Mouse (Mus musculus): ENCODE measurements around the gene Slc9a5. TPM values are rescaled to one million over a fixed set of nuclear protein-coding genes. Genes with fewer than 3 reads are reported as not detected.

Gene Slc9a5
- polyA plus RNA-seq, 1 experiment from 2014 or later: 0.36 TPM

- Histone ChIP-seq H3K4me3 (ENCODE audit: inconsistent target) (no peak overlapping the region), H3K79me2 (ENCODE audit: inconsistent target) (no peaks in the 10 kb centered on the region), H3K27ac (no peak overlapping the region), H3K36me3 (ENCODE audit: inconsistent target) (no peaks in the 10 kb centered on the region)
- WGBS (ENCODE audit: missing documents): 59% methylated on average over 12 of the region's 12 CpGs
These were observed 44.6 kb downstream of the Slc9a5 start for GRCm38 (mm10) chr8:105393089-105393787.

GRCm38 (mm10) chr8:105393915-105394314, 45.3 kb downstream of the Slc9a5 start:
- Histone ChIP-seq H3K79me2 (ENCODE audit: inconsistent target) (no peaks in the 10 kb centered on the region), H3K27ac (no peak overlapping the region), H3K36me3 (ENCODE audit: inconsistent target) (no peaks in the 10 kb centered on the region), H3K4me3 (ENCODE audit: inconsistent target) (no peak overlapping the region)
- WGBS (ENCODE audit: missing documents): 75% methylated on average over 7 of the region's 7 CpGs

- Histone ChIP-seq H3K4me3 (ENCODE audit: inconsistent target) (no peak overlapping the region), H3K79me2 (ENCODE audit: inconsistent target) (no peaks in the 10 kb centered on the region), H3K27ac (no peak overlapping the region), H3K36me3 (ENCODE audit: inconsistent target) (no peaks in the 10 kb centered on the region)
- 47% methylated on average over 3 of the region's 3 CpGs for WGBS (ENCODE audit: missing documents)
These were observed 49.1 kb downstream of the Slc9a5 start for GRCm38 (mm10) chr8:105397747-105398146.

- Histone ChIP-seq H3K36me3 (ENCODE audit: inconsistent target) (no peaks in the 10 kb centered on the region), H3K4me3 (ENCODE audit: inconsistent target) (no peak overlapping the region), H3K27ac (no peak overlapping the region), H3K79me2 (ENCODE audit: inconsistent target) (no peaks in the 10 kb centered on the region)
- 99% methylated on average over 5 of the region's 5 CpGs for WGBS (ENCODE audit: missing documents)
These were observed 51.4 kb downstream of the Slc9a5 start for GRCm38 (mm10) chr8:105400016-105400415.

GRCm38 (mm10) chr8:105403467-105403866, 54.8 kb downstream of the Slc9a5 start:
- H3K4me3 ChIP-seq (ENCODE audit: inconsistent target): no peak overlapping the region
- H3K36me3 ChIP-seq (ENCODE audit: inconsistent target): no peaks in the 10 kb centered on the region
- no peak overlapping the region for H3K27ac ChIP-seq
- H3K79me2 ChIP-seq (ENCODE audit: inconsistent target): no peaks in the 10 kb centered on the region
- WGBS (ENCODE audit: missing documents): 81% methylated on average over 8 of the region's 8 CpGs

- 100% methylated on average over 1 of the region's 1 CpGs for WGBS (ENCODE audit: missing documents)
- H3K27ac ChIP-seq: no peak overlapping the region
These were observed 55.9 kb downstream of the Slc9a5 start for GRCm38 (mm10) chr8:105404496-105404895.

GRCm38 (mm10) chr8:105406416-105406815, 57.8 kb downstream of the Slc9a5 start:
- Histone ChIP-seq H3K36me3 (ENCODE audit: inconsistent target) (no peaks in the 10 kb centered on the region), H3K27ac (no peak overlapping the region), H3K79me2 (ENCODE audit: inconsistent target) (no peaks in the 10 kb centered on the region), H3K4me3 (ENCODE audit: inconsistent target) (no peak overlapping the region)
- 98% methylated on average over 10 of the region's 10 CpGs for WGBS (ENCODE audit: missing documents)

More at GRCm38 (mm10) chr8:105404496-105404895, 55.9 kb downstream of the Slc9a5 start:
- Histone ChIP-seq H3K4me3 (ENCODE audit: inconsistent target) (no peak overlapping the region), H3K36me3 (ENCODE audit: inconsistent target) (no peaks in the 10 kb centered on the region), H3K79me2 (ENCODE audit: inconsistent target) (no peaks in the 10 kb centered on the region)

- H3K27ac ChIP-seq: no peak overlapping the region
- 61% methylated on average over 7 of the region's 7 CpGs for WGBS (ENCODE audit: missing documents)
- no peak overlapping the region for H3K4me3 ChIP-seq (ENCODE audit: inconsistent target)
These were observed 59.7 kb downstream of the Slc9a5 start for GRCm38 (mm10) chr8:105408331-105408730.

GRCm38 (mm10) chr8:105409947-105410346, 61.3 kb downstream of the Slc9a5 start:
- H3K36me3 ChIP-seq (ENCODE audit: inconsistent target): no peaks in the 10 kb centered on the region
- H3K4me3 ChIP-seq (ENCODE audit: inconsistent target): no peak overlapping the region
- 86% methylated on average over 1 of the region's 6 CpGs for WGBS (ENCODE audit: missing documents)
- H3K27ac ChIP-seq: no peak overlapping the region
- no peaks in the 10 kb centered on the region for H3K79me2 ChIP-seq (ENCODE audit: inconsistent target)

More at GRCm38 (mm10) chr8:105408331-105408730, 59.7 kb downstream of the Slc9a5 start:
- no peaks in the 10 kb centered on the region for H3K79me2 ChIP-seq (ENCODE audit: inconsistent target)
- no peaks in the 10 kb centered on the region for H3K36me3 ChIP-seq (ENCODE audit: inconsistent target)

- no peaks in the 10 kb centered on the region for H3K79me2 ChIP-seq (ENCODE audit: inconsistent target)
- no peaks in the 10 kb centered on the region for H3K36me3 ChIP-seq (ENCODE audit: inconsistent target)
- WGBS (ENCODE audit: missing documents): 2% methylated on average over 34 of the region's 34 CpGs
- H3K4me3 ChIP-seq (ENCODE audit: inconsistent target): no peak within 1 kb of the TSS
- H3K27ac ChIP-seq: no peak within 1 kb of the TSS
These were observed 64.7 kb downstream of the Slc9a5 start, which contains the start of the genes Kctd19 and Lrrc36 for GRCm38 (mm10) chr8:105413391-105413790. Gene Kctd19 (minus strand): TSS chr8:105413502. Gene Lrrc36 (plus strand): TSS chr8:105413571.

- H3K79me2 ChIP-seq (ENCODE audit: inconsistent target): no peaks in the 10 kb centered on the region
- WGBS (ENCODE audit: missing documents): 94% methylated on average over 2 of the region's 2 CpGs
These were observed 70.3 kb downstream of the Slc9a5 start for GRCm38 (mm10) chr8:105418992-105419391.

More at GRCm38 (mm10) chr8:105418992-105419391, 70.3 kb downstream of the Slc9a5 start:
- H3K36me3 ChIP-seq (ENCODE audit: inconsistent target): no peaks in the 10 kb centered on the region
- H3K27ac ChIP-seq: no peak overlapping the region
- H3K4me3 ChIP-seq (ENCODE audit: inconsistent target): no peak overlapping the region

Other genes with a start within 250 kb of the Slc9a5 start
- not detected in 3 replicates for gene Ces4a, start 217.0 kb upstream of the Slc9a5 start, polyA plus RNA-seq (2018)
- gene Cbfb, start 178.2 kb upstream of the Slc9a5 start, polyA plus RNA-seq (2018): 59.1 to 125 TPM (median 65.1 TPM) in 3 replicates
- 15.2 to 26.7 TPM (median 16.3 TPM) in 3 replicates for gene D230025D16Rik, start 123.7 kb upstream of the Slc9a5 start, polyA plus RNA-seq (2018)
- gene B3gnt9, start 93.7 kb upstream of the Slc9a5 start, polyA plus RNA-seq (2018): 1.8 to 2.8 TPM (median 2.4 TPM) in 3 replicates
- 8.4 to 20.0 TPM (median 19.9 TPM) in 3 replicates for gene Tradd, start 84.2 kb upstream of the Slc9a5 start, polyA plus RNA-seq (2018)
- gene Fbxl8, start 84.2 kb upstream of the Slc9a5 start, polyA plus RNA-seq (2018): 2.1 to 7.5 TPM (median 3.9 TPM) in 3 replicates
- gene Hsf4, start 79.0 kb upstream of the Slc9a5 start, polyA plus RNA-seq (2018): 2.9 to 8.0 TPM (median 3.4 TPM) in 3 replicates
- 0.16 to 0.77 TPM (median 0.73 TPM) in 3 replicates for gene Nol3, start 72.7 kb upstream of the Slc9a5 start, polyA plus RNA-seq (2018)
- gene 4931428F04Rik, start 59.0 kb upstream of the Slc9a5 start, polyA plus RNA-seq (2018): 0.79 to 3.9 TPM (median 1.5 TPM) in 3 replicates
- gene Exoc3l, start 52.7 kb upstream of the Slc9a5 start, polyA plus RNA-seq (2018): 0.19 to 0.32 TPM in 2 of 3 replicates, not detected in the other
- gene E2f4, start 51.2 kb upstream of the Slc9a5 start, polyA plus RNA-seq (2018): 30.2 to 47.0 TPM (median 34.1 TPM) in 3 replicates
- gene Elmo3, start 43.2 kb upstream of the Slc9a5 start, polyA plus RNA-seq (2018): 0.29 to 0.43 TPM (median 0.33 TPM) in 3 replicates
- gene Lrrc29, start 22.6 kb upstream of the Slc9a5 start, polyA plus RNA-seq (2018): 0.63 to 1.4 TPM (median 0.77 TPM) in 3 replicates
- 19.5 to 78.9 TPM (median 58.8 TPM) in 3 replicates for gene Tmem208, start 22.5 kb upstream of the Slc9a5 start, polyA plus RNA-seq (2018)
- 5.6 to 17.0 TPM (median 9.8 TPM) in 3 replicates for gene Fhod1, start 890 bp upstream of the Slc9a5 start, polyA plus RNA-seq (2018)
- gene Plekhg4, start 24.4 kb downstream of the Slc9a5 start, polyA plus RNA-seq (2018): not detected in 3 replicates
- gene Kctd19, start 64.7 kb downstream of the Slc9a5 start, polyA plus RNA-seq (2018): not detected in 3 replicates
- 0.13 TPM in 1 of 3 replicates, not detected in the others for gene Lrrc36, start 64.7 kb downstream of the Slc9a5 start, polyA plus RNA-seq (2018)
- 0.20 to 1.0 TPM (median 0.49 TPM) in 3 replicates for gene Tppp3, start 122.7 kb downstream of the Slc9a5 start, polyA plus RNA-seq (2018)
- gene Zdhhc1, start 148.1 kb downstream of the Slc9a5 start, polyA plus RNA-seq (2018): 6.8 to 10.0 TPM (median 7.3 TPM) in 3 replicates
- gene Hsd11b2, start 169.9 kb downstream of the Slc9a5 start, polyA plus RNA-seq (2018): not detected in 3 replicates
- 238 to 301 TPM (median 263 TPM) in 3 replicates for gene Atp6v0d1, start 217.2 kb downstream of the Slc9a5 start, polyA plus RNA-seq (2018)

All from macrophage (primary cell).